Mouse (Mus musculus) kidney, adult 2 months (tissue): ENCODE data around the gene Tsacc. TPM values are rescaled to one million over a fixed set of nuclear protein-coding genes. Genes with fewer than 3 reads are reported as not detected.

ENCODE experiments used
- DNase-seq: peaks from one replicate; pipeline ENCODE4 v3.0.0; 2021
- H3K27ac ChIP-seq: fragments of 200-500 bp; 2 replicates; pipeline ENCODE4 v1.5.1; 2012; ENCODE audit warnings: low read depth, low read length, control low read depth, inconsistent platforms; ENCODE audit not compliant: insufficient read depth
- H3K27me3 ChIP-seq: fragments of 200-500 bp; replicated peaks from 2 replicates; pipeline ENCODE4 v1.6.1; 2012; ENCODE audit warnings: mild to moderate bottlenecking, moderate library complexity, low read length, inconsistent platforms; ENCODE audit not compliant: control insufficient read depth, insufficient read depth
- H3K36me3 ChIP-seq: fragments of 200-500 bp; 2 replicates; pipeline ENCODE4 v1.6.1; 2012; ENCODE audit warnings: mild to moderate bottlenecking, moderate library complexity, low read length, inconsistent platforms; ENCODE audit not compliant: control insufficient read depth, insufficient read depth
- H3K4me1 ChIP-seq: fragments of 200-500 bp; 2 replicates; pipeline ENCODE4 v1.6.1; 2011; ENCODE audit warnings: low read length; ENCODE audit not compliant: control insufficient read depth, insufficient read depth
- H3K4me3 ChIP-seq: fragments of 200-500 bp; 2 replicates; pipeline ENCODE4 v1.5.1; 2011; ENCODE audit warnings: mild to moderate bottlenecking, low read depth, low read length, control low read depth; ENCODE audit not compliant: insufficient read depth
- CTCF ChIP-seq: fragments of 200-500 bp; conservative IDR thresholded peaks from 2 replicates; pipeline ENCODE4 v1.5.1; 2011; ENCODE audit warnings: low read depth, mild to moderate bottlenecking, control low read depth, low read length, moderate library complexity, mixed read lengths; ENCODE audit not compliant: insufficient read depth, insufficient read length
- POLR2A ChIP-seq: fragments of 200-500 bp; IDR thresholded peaks from one replicate; pipeline ENCODE4 v1.6.1; 2011; ENCODE audit warnings: low read depth, low read length, control low read depth
- WGBS: fragments of 180-500 bp; shearing (Covaris S2); methylation state at CpG from one replicate; pipeline ENCODE4 v1.1.7; 2018; 5-methylcytosine and 5-hydroxymethylcytosine counted together
- polyA plus RNA-seq: library from polyadenylated mRNA; depleted of rRNA; stranded (reverse); fragments of >200 nt; gene quantifications from 2 replicates; pipeline ENCODE4 v1.2.3, GENCODE M21; 2012

Gene Tsacc
- polyA plus RNA-seq, 1 experiment: 5.7 TPM

GRCm38 (mm10) chr3:88245811-88246210, 51.0 kb downstream of the Tsacc start:
- peak; percentile 91 for TF ChIP-seq CTCF
- TF ChIP-seq POLR2A: no peak
- no peaks in the 10 kb centered on the region for H3K27me3 ChIP-seq

GRCm38 (mm10) chr3:88244071-88244470, 52.7 kb downstream of the Tsacc start:
- Histone ChIP-seq H3K27ac (no peak overlapping the region), H3K36me3 (no peaks in the 10 kb centered on the region), H3K4me3 (no peak overlapping the region), H3K4me1 (no peaks in the 10 kb centered on the region), H3K27me3 (no peaks in the 10 kb centered on the region)
- DNase-seq: peak; percentile 31
- 9% methylated on average over 2 of the region's 2 CpGs for WGBS
- TF ChIP-seq POLR2A: no peak
- TF ChIP-seq CTCF: peak; percentile 83

More at GRCm38 (mm10) chr3:88245811-88246210, 51.0 kb downstream of the Tsacc start:
- Histone ChIP-seq H3K4me3 (no peak overlapping the region), H3K36me3 (no peaks in the 10 kb centered on the region), H3K4me1 (no peaks in the 10 kb centered on the region), H3K27ac (no peak overlapping the region)
- DNase-seq: peak; percentile 68
- 13% methylated on average over 13 of the region's 13 CpGs for WGBS

- WGBS: 4% methylated on average over 13 of the region's 13 CpGs
- peak; percentile 77 for DNase-seq
These were observed 54.3 kb downstream of the Tsacc start for GRCm38 (mm10) chr3:88242531-88242930.

GRCm38 (mm10) chr3:88241045-88241786, 55.6 kb downstream of the Tsacc start:
- H3K27ac ChIP-seq: no peak overlapping the region
- no peak overlapping the region for H3K4me3 ChIP-seq
- 7% methylated on average over 48 of the region's 48 CpGs for WGBS
- DNase-seq: no peak
- no peaks in the 10 kb centered on the region for H3K4me1 ChIP-seq
- H3K27me3 ChIP-seq: no peaks in the 10 kb centered on the region
- no peaks in the 10 kb centered on the region for H3K36me3 ChIP-seq
- TF ChIP-seq CTCF (no peak), POLR2A (no peak)

More at GRCm38 (mm10) chr3:88242531-88242930, 54.3 kb downstream of the Tsacc start:
- TF ChIP-seq POLR2A (no peak), CTCF (peak; percentile 96; the same call in 1 of the 2 replicates)
- Histone ChIP-seq H3K4me3 (no peak overlapping the region), H3K27ac (no peak overlapping the region), H3K4me1 (no peaks in the 10 kb centered on the region), H3K36me3 (no peaks in the 10 kb centered on the region), H3K27me3 (no peaks in the 10 kb centered on the region)

GRCm38 (mm10) chr3:88239446-88239845, 57.4 kb downstream of the Tsacc start:
- no peak for DNase-seq
- H3K4me1 ChIP-seq: no peaks in the 10 kb centered on the region
- H3K4me3 ChIP-seq: no peak overlapping the region
- 54% methylated on average over 4 of the region's 4 CpGs for WGBS
- H3K36me3 ChIP-seq: no peaks in the 10 kb centered on the region
- TF ChIP-seq POLR2A: no peak
- H3K27ac ChIP-seq: no peak overlapping the region
- no peaks in the 10 kb centered on the region for H3K27me3 ChIP-seq

- H3K27ac ChIP-seq: no peak overlapping the region
- no peak for DNase-seq
- TF ChIP-seq CTCF: no peak
- no peak for TF ChIP-seq POLR2A
- H3K4me3 ChIP-seq: no peak overlapping the region
- H3K36me3 ChIP-seq: no peaks in the 10 kb centered on the region
- no peaks in the 10 kb centered on the region for H3K4me1 ChIP-seq
- 54% methylated on average over 8 of the region's 8 CpGs for WGBS
- H3K27me3 ChIP-seq: no peaks in the 10 kb centered on the region
These were observed 57.9 kb downstream of the Tsacc start for GRCm38 (mm10) chr3:88238866-88239391.

- Histone ChIP-seq H3K36me3 (no peaks in the 10 kb centered on the region), H3K27ac (no peak overlapping the region), H3K27me3 (no peaks in the 10 kb centered on the region), H3K4me1 (no peaks in the 10 kb centered on the region), H3K4me3 (no peak overlapping the region)
- TF ChIP-seq CTCF: peak; percentile 53
- TF ChIP-seq POLR2A: no peak
- 14% methylated on average over 10 of the region's 10 CpGs for WGBS
- peak; percentile 23 for DNase-seq
These were observed 59.1 kb downstream of the Tsacc start for GRCm38 (mm10) chr3:88237556-88238194.
